Mouse (Mus musculus): ENCODE measurements around the gene H2-Eb2. TPM values are rescaled to one million over a fixed set of nuclear protein-coding genes. Genes with fewer than 3 reads are reported as not detected.

The H2-Eb2 gene
- polyA plus RNA-seq, 1 experiment from 2014 or later: not detected

DNA sequence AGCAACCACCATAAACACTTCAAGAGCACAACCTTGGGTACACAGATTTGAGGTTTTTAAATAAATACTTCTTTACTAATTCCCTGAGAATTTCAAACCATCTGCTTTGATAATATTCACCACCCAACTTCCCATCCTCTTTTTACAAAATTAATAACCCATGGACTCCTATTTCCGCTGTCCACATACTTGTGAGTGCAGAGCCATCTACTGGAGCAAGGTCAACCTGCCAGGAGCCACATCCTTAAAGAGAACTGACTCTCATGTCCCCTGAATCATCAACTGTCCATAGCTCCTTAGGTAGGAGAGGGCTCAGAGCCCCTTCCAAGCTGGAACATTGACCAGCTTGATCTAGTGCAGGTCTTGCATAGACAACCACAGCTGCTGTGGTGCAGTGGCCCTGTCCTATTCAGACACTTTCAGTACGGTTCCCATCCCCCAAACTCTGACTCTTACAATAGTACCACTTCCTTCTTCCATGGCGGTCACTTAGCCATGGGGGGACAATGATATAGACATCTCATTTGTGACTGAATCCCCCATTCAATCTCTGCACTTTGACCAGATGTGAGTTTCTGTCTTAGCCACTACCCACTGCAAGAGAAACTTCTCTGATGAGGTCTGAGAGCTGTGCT, 38.3 kb downstream of the H2-Eb2 start:
- Histone ChIP-seq H3K9me3 (ENCODE audit: control insufficient read depth, low read length) (no peaks in the 10 kb centered on the region), H3K27me3 (ENCODE audit: control insufficient read depth, insufficient read depth, low read length) (no peaks in the 10 kb centered on the region), H3K9ac (ENCODE audit: low read length) (no peak overlapping the region), H3K4me1 (replicated peaks; ENCODE audit: control insufficient read depth, insufficient read depth) (no peaks in the 10 kb centered on the region), H3K36me3 (ENCODE audit: control insufficient read depth, insufficient read depth, low read length) (no peaks in the 10 kb centered on the region), H3K4me3 (ENCODE audit: low read depth, low read length) (no peak overlapping the region), H3K27ac (replicated peaks) (no peak overlapping the region), H3K4me2 (replicated peaks; ENCODE audit: low read depth) (no peak overlapping the region)
- TF ChIP-seq EP300 (optimal IDR thresholded peaks at IDR 0.05) (no peak), CTCF (IDR thresholded peaks at IDR 0.05; ENCODE audit: low read depth) (peak; percentile 7; the same call in 1 of the 2 replicates)
- ATAC-seq (ENCODE audit: low FRiP score, low TSS enrichment): no peak
- 75% methylated on average over 3 of the region's 3 CpGs for WGBS
- no peak for DNase-seq (ENCODE audit: low spot score)

DNA sequence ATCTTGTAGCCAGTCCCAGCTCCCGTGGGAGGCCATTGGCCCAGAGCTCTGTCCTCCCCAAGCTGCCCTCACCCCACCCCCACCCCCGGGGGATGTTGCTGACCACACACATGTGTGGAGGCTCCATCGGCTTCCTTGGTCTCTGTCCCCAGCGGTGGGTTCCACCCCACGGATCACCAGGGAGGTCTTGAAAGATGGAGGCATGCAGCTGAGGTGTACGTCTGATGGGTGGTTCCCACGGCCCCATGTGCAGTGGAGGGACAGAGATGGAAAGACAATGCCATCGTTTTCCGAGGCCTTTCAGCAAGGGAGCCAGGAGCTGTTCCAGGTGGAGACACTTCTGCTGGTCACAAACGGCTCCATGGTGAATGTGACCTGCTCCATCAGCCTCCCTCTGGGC, 39.6 kb downstream of the H2-Eb2 start:
- no peak for ATAC-seq (ENCODE audit: low FRiP score, low TSS enrichment)
- Histone ChIP-seq H3K27me3 (ENCODE audit: control insufficient read depth, insufficient read depth, low read length) (no peaks in the 10 kb centered on the region), H3K4me1 (replicated peaks; ENCODE audit: control insufficient read depth, insufficient read depth) (no peaks in the 10 kb centered on the region), H3K9ac (ENCODE audit: low read length) (no peak overlapping the region), H3K9me3 (ENCODE audit: control insufficient read depth, low read length) (no peaks in the 10 kb centered on the region), H3K4me3 (ENCODE audit: low read depth, low read length) (no peak overlapping the region), H3K4me2 (replicated peaks; ENCODE audit: low read depth) (no peak overlapping the region), H3K36me3 (ENCODE audit: control insufficient read depth, insufficient read depth, low read length) (no peaks in the 10 kb centered on the region), H3K27ac (replicated peaks) (no peak overlapping the region)
- DNase-seq (ENCODE audit: low spot score): no peak
- WGBS: 75% methylated on average over 10 of the region's 10 CpGs
- no peak for TF ChIP-seq CTCF (IDR thresholded peaks at IDR 0.05; ENCODE audit: low read depth)
- no peak for TF ChIP-seq EP300 (optimal IDR thresholded peaks at IDR 0.05)

DNA sequence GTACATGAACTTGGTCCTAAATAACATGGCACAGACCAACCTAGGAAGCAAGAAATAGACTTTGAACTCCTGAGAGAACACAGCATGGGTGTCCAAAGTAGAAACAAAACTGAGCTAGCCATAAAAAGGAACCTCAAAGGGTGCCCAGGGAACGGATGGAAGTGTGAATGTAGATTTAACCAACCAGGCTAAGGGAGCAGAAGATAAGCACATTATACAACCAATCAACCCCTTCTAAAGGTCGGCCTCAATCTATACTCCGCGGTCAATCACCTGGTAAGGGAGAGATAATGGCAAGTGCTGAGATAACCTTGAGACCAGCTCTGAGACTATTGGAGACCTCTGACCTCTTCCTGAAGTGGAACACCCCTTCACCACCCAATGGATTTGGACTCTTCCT, 45.1 kb downstream of the H2-Eb2 start:
- Histone ChIP-seq H3K36me3 (ENCODE audit: control insufficient read depth, insufficient read depth, low read length) (no peaks in the 10 kb centered on the region), H3K27me3 (ENCODE audit: control insufficient read depth, insufficient read depth, low read length) (no peaks in the 10 kb centered on the region), H3K4me1 (replicated peaks; ENCODE audit: control insufficient read depth, insufficient read depth) (no peaks in the 10 kb centered on the region), H3K9ac (ENCODE audit: low read length) (no peak overlapping the region), H3K4me2 (replicated peaks; ENCODE audit: low read depth) (no peak overlapping the region), H3K27ac (replicated peaks) (no peak overlapping the region), H3K4me3 (ENCODE audit: low read depth, low read length) (no peak overlapping the region), H3K9me3 (ENCODE audit: control insufficient read depth, low read length) (no peaks in the 10 kb centered on the region)
- DNase-seq (ENCODE audit: low spot score) (no peak), ATAC-seq (ENCODE audit: low FRiP score, low TSS enrichment) (no peak)
- TF ChIP-seq EP300 (optimal IDR thresholded peaks at IDR 0.05) (no peak), CTCF (IDR thresholded peaks at IDR 0.05; ENCODE audit: low read depth) (no peak)
- 49% methylated on average over 4 of the region's 4 CpGs for WGBS

DNA sequence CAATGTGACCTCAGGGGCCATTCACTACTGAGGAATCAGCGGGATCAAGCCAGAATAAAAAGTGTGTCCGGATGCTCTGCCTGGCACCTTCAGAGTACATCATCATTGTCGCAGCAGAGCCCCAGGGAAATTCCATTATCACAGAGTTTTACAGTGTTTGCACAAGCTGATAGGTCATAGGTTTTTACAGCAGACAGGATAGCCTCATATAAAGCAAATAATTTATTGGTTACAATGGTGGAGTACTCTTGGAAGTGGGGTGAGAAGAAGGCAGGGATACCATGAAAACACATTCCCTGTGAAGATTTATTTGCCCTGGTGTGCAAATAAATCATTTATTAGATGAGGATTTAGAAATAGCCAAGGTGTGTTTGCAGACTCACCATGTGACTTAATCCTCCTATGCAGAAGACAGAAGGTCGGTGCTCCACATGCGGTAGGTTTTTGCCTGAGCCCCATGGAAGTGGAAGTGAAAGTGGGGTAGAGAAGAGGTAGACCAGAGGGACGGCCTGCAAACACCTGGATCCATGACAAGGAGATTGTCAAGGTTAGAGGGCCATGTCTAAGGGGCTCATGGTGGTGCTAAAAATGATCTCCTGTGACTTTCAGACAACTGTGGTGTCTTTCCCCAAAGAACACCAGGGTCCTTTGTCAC, 47.7 kb downstream of the H2-Eb2 start:
- H3K36me3 ChIP-seq (ENCODE audit: control insufficient read depth, insufficient read depth, low read length): no peaks in the 10 kb centered on the region
- H3K9me3 ChIP-seq (ENCODE audit: control insufficient read depth, low read length): no peaks in the 10 kb centered on the region
- no peaks in the 10 kb centered on the region for H3K4me1 ChIP-seq (replicated peaks; ENCODE audit: control insufficient read depth, insufficient read depth)
- TF ChIP-seq CTCF (IDR thresholded peaks at IDR 0.05; ENCODE audit: low read depth) (no peak), EP300 (optimal IDR thresholded peaks at IDR 0.05) (no peak)
- no peak overlapping the region for H3K4me3 ChIP-seq (ENCODE audit: low read depth, low read length)
- H3K4me2 ChIP-seq (replicated peaks; ENCODE audit: low read depth): no peak overlapping the region
- DNase-seq (ENCODE audit: low spot score) (no peak), ATAC-seq (ENCODE audit: low FRiP score, low TSS enrichment) (no peak)
- H3K27me3 ChIP-seq (ENCODE audit: control insufficient read depth, insufficient read depth, low read length): no peaks in the 10 kb centered on the region
- 52% methylated on average over 6 of the region's 6 CpGs for WGBS
- no peak overlapping the region for H3K27ac ChIP-seq (replicated peaks)
- no peak overlapping the region for H3K9ac ChIP-seq (ENCODE audit: low read length)

DNA sequence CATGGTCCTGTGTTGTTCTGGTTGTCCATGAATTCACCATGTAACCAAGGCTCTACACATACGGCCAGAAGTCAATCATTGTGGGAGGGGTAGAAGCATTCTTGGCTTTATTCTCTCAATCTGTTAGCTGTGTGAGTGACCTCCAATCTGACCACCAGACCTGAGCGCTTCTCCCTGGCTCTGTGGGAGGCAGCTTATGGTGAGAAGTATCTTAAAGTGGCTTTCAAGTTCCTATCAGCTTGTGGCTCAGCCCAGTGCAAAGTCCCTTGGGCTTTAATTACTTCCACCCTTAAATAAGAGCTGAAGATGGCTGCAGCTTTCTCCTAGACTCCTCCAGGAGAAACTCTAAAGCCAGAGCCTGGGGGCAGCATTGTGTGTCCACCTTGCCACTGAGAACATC, 51.4 kb downstream of the H2-Eb2 start, which contains the start of gene Btnl1:
TSS of gene Btnl1 (plus strand) at position 286 of the 400 bp plus-strand sequence.
- H3K27me3 ChIP-seq (ENCODE audit: control insufficient read depth, insufficient read depth, low read length): no peaks in the 10 kb centered on the region
- no peaks in the 10 kb centered on the region for H3K4me1 ChIP-seq (replicated peaks; ENCODE audit: control insufficient read depth, insufficient read depth)
- no peak within 1 kb of the TSS for H3K4me3 ChIP-seq (ENCODE audit: low read depth, low read length)
- WGBS: 83% methylated on average over 2 of the region's 2 CpGs
- H3K9me3 ChIP-seq (ENCODE audit: control insufficient read depth, low read length): no peaks in the 10 kb centered on the region
- H3K4me2 ChIP-seq (replicated peaks; ENCODE audit: low read depth): no peak within 1 kb of the TSS
- no peaks in the 10 kb centered on the region for H3K36me3 ChIP-seq (ENCODE audit: control insufficient read depth, insufficient read depth, low read length)
- DNase-seq (ENCODE audit: low spot score): no peak
- ATAC-seq (ENCODE audit: low FRiP score, low TSS enrichment): no peak
- no peak within 1 kb of the TSS for H3K9ac ChIP-seq (ENCODE audit: low read length)
- H3K27ac ChIP-seq (replicated peaks): no peak within 1 kb of the TSS
- TF ChIP-seq EP300 (optimal IDR thresholded peaks at IDR 0.05): no peak

DNA sequence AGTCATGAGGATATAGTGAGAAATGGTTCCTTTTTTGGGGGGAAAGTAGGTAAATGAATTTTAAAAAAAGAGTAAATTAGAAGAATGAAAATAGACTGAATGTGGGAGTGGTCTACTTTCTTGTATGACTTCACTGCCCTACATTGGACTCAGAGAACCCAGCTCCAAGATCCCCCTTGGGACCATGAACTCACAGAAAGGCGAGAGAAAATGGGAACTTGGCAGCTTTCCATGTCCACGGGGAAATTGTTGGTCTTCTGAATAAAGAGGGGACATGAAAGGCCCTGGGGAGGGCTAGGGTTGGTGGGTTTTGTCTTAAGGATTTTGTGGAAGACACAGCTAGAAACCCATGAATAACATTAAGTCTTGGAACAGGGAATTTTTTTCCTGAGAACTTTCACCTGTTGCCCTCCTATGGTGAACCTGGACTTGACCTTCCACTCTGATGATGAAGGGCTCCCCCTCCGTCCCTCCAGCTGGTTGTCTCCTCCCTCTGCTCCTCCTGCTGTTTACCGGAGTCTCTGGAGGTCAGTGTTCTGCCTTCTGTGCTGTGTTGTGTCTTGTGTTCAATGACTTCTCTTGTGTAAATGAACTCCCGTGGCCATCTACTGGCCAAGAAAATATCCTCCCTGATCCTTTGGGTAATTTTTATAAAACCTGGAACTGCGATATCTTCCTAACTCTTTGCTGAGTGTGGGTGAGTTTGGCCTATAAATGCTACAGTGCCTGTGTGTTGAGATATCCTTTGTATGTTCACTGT, 52.2 kb downstream of the H2-Eb2 start:
- ATAC-seq (ENCODE audit: low FRiP score, low TSS enrichment): no peak
- DNase-seq (ENCODE audit: low spot score): no peak
- no peaks in the 10 kb centered on the region for H3K9me3 ChIP-seq (ENCODE audit: control insufficient read depth, low read length)
- WGBS: 52% methylated on average over 6 of the region's 6 CpGs
- H3K27me3 ChIP-seq (ENCODE audit: control insufficient read depth, insufficient read depth, low read length): no peaks in the 10 kb centered on the region
- H3K4me2 ChIP-seq (replicated peaks; ENCODE audit: low read depth): no peak overlapping the region
- H3K4me3 ChIP-seq (ENCODE audit: low read depth, low read length): no peak overlapping the region
- H3K4me1 ChIP-seq (replicated peaks; ENCODE audit: control insufficient read depth, insufficient read depth): no peaks in the 10 kb centered on the region
- H3K9ac ChIP-seq (ENCODE audit: low read length): no peak overlapping the region
- H3K36me3 ChIP-seq (ENCODE audit: control insufficient read depth, insufficient read depth, low read length): no peaks in the 10 kb centered on the region
- no peak overlapping the region for H3K27ac ChIP-seq (replicated peaks)
- TF ChIP-seq EP300 (optimal IDR thresholded peaks at IDR 0.05): no peak
- TF ChIP-seq CTCF (IDR thresholded peaks at IDR 0.05; ENCODE audit: low read depth): peak; percentile 16; the same call in 1 of the 2 replicates

All from stomach, postnatal 0 days (tissue).